Mouse (Mus musculus): ENCODE results near the gene Mtx2. TPM values are rescaled to one million over a fixed set of nuclear protein-coding genes. Genes with fewer than 3 reads are reported as not detected.

Mtx2 gene
- polyA plus RNA-seq (2014; fragmentation: Illumina TruSeq; extraction: RNeasy Lipid Tissue Mini Kit (QIAGEN cat#74804); ENCODE audit: low read depth, low replicate concordance), result 210 TPM

GRCm38 (mm10) chr2:74825730-74826430 is at the start of gene Mtx2:
Gene Mtx2, plus strand, starts transcription at chr2:74825803.

Other genes starting within 250 kb of the Mtx2 start
- gene Lnpk, start 246.4 kb upstream of the Mtx2 start, polyA plus RNA-seq (2014; fragmentation: Illumina TruSeq; extraction: RNeasy Lipid Tissue Mini Kit (QIAGEN cat#74804); ENCODE audit: low read depth, low replicate concordance), result 60.0 TPM
- 3.8 TPM for gene Evx2, start 166.2 kb upstream of the Mtx2 start, polyA plus RNA-seq (2014; fragmentation: Illumina TruSeq; extraction: RNeasy Lipid Tissue Mini Kit (QIAGEN cat#74804); ENCODE audit: low read depth, low replicate concordance)
- 126 TPM for gene Hoxd13, start 157.5 kb upstream of the Mtx2 start, polyA plus RNA-seq (2014; fragmentation: Illumina TruSeq; extraction: RNeasy Lipid Tissue Mini Kit (QIAGEN cat#74804); ENCODE audit: low read depth, low replicate concordance)
- gene Hoxd12, start 150.8 kb upstream of the Mtx2 start, polyA plus RNA-seq (2014; fragmentation: Illumina TruSeq; extraction: RNeasy Lipid Tissue Mini Kit (QIAGEN cat#74804); ENCODE audit: low read depth, low replicate concordance), result 1.4 TPM
- 12.7 TPM for gene Hoxd11, start 146.2 kb upstream of the Mtx2 start, polyA plus RNA-seq (2014; fragmentation: Illumina TruSeq; extraction: RNeasy Lipid Tissue Mini Kit (QIAGEN cat#74804); ENCODE audit: low read depth, low replicate concordance)
- 12.6 TPM for gene Hoxd10, start 133.9 kb upstream of the Mtx2 start, polyA plus RNA-seq (2014; fragmentation: Illumina TruSeq; extraction: RNeasy Lipid Tissue Mini Kit (QIAGEN cat#74804); ENCODE audit: low read depth, low replicate concordance)
- gene Hoxd9, start 128.1 kb upstream of the Mtx2 start, polyA plus RNA-seq (2014; fragmentation: Illumina TruSeq; extraction: RNeasy Lipid Tissue Mini Kit (QIAGEN cat#74804); ENCODE audit: low read depth, low replicate concordance), result 1.6 TPM
- gene Hoxd8, start 121.2 kb upstream of the Mtx2 start, polyA plus RNA-seq (2014; fragmentation: Illumina TruSeq; extraction: RNeasy Lipid Tissue Mini Kit (QIAGEN cat#74804); ENCODE audit: low read depth, low replicate concordance), result 3.9 TPM
- gene Hoxd3, start 113.9 kb upstream of the Mtx2 start, polyA plus RNA-seq (2014; fragmentation: Illumina TruSeq; extraction: RNeasy Lipid Tissue Mini Kit (QIAGEN cat#74804); ENCODE audit: low read depth, low replicate concordance), result 0.47 TPM
- 0.88 TPM for gene Hoxd4, start 113.9 kb upstream of the Mtx2 start, polyA plus RNA-seq (2014; fragmentation: Illumina TruSeq; extraction: RNeasy Lipid Tissue Mini Kit (QIAGEN cat#74804); ENCODE audit: low read depth, low replicate concordance)
- gene Gm28230, start 99.1 kb upstream of the Mtx2 start, polyA plus RNA-seq (2014; fragmentation: Illumina TruSeq; extraction: RNeasy Lipid Tissue Mini Kit (QIAGEN cat#74804); ENCODE audit: low read depth, low replicate concordance), result 0.25 TPM
- not detected for gene Hoxd1, start 62.8 kb upstream of the Mtx2 start, polyA plus RNA-seq (2014; fragmentation: Illumina TruSeq; extraction: RNeasy Lipid Tissue Mini Kit (QIAGEN cat#74804); ENCODE audit: low read depth, low replicate concordance)

Measured in sigmoid colon, adult 10 weeks (tissue).